Mouse (Mus musculus) forebrain, embryonic 16.5 days (tissue): ENCODE measurements around the gene Ppp1r12b. TPM values are rescaled to one million over a fixed set of nuclear protein-coding genes. Genes with fewer than 3 reads are reported as not detected.

ENCODE experiments used
- ATAC-seq: fragments of 200-750 bp; cut with Nextera tagmentation; 2 replicates; pipeline ENCODE4 v1.8.0; 2017; ENCODE audit warnings: mild to moderate bottlenecking, moderate library complexity
- H3K27ac ChIP-seq: fragments of 300-500 bp; sonication (generic); 2 replicates; pipeline ENCODE4 v1.5.1; 2014; ENCODE audit warnings: low read length, control low read depth
- H3K27me3 ChIP-seq: fragments of 300-500 bp; sonication (generic); replicated peaks from 2 replicates; pipeline ENCODE4 v1.6.1; 2014; ENCODE audit warnings: low read length; ENCODE audit not compliant: control insufficient read depth, insufficient read depth
- H3K36me3 ChIP-seq: fragments of 300-500 bp; sonication (generic); 2 replicates; pipeline ENCODE4 v1.6.1; 2014; ENCODE audit not compliant: control insufficient read depth, insufficient read depth
- H3K4me1 ChIP-seq: fragments of 300-500 bp; sonication (generic); replicated peaks from 2 replicates; pipeline ENCODE4 v1.6.1; 2014; ENCODE audit warnings: low read length; ENCODE audit not compliant: control insufficient read depth, insufficient read depth
- H3K4me2 ChIP-seq: fragments of 300-500 bp; sonication (generic); 2 replicates; pipeline ENCODE4 v1.6.1; 2014; ENCODE audit warnings: mild to moderate bottlenecking, low read length, control low read depth
- H3K4me3 ChIP-seq: fragments of 300-500 bp; sonication (generic); replicated peaks from 2 replicates; pipeline ENCODE4 v1.5.1; 2014; ENCODE audit warnings: mild to moderate bottlenecking, low read length, control low read depth
- H3K9ac ChIP-seq: fragments of 300-500 bp; sonication (generic); replicated peaks from 2 replicates; pipeline ENCODE4 v1.6.1; 2014; ENCODE audit warnings: low read depth, low read length, control low read depth
- H3K9me3 ChIP-seq: fragments of 300-500 bp; sonication (generic); 2 replicates; pipeline ENCODE4 v1.6.1; 2016; ENCODE audit warnings: low read length; ENCODE audit not compliant: control insufficient read depth
- WGBS: fragments of 180-500 bp; shearing (Covaris S2); extraction: QIAGEN DNeasy Blood & Tissue Kit; methylation state at CpG from one replicate; pipeline ENCODE4 v1.1.7; 2014; 5-methylcytosine and 5-hydroxymethylcytosine counted together
- polyA plus RNA-seq: library from polyadenylated mRNA; unstranded; fragments of >200 nt; fragmentation: Nextera tagmentation; extraction: Ambion mirVana; gene quantifications from 2 replicates; pipeline ENCODE4 v1.2.1, GENCODE M21; 2015

Gene Ppp1r12b
- polyA plus RNA-seq, 1 experiment from 2014 or later: 17.5 TPM

- no peak overlapping the region for H3K4me2 ChIP-seq
- no peak overlapping the region for H3K9ac ChIP-seq
- no peak overlapping the region for H3K4me3 ChIP-seq
- H3K36me3 ChIP-seq: no peaks in the 10 kb centered on the region
- no peak for ATAC-seq
- H3K27ac ChIP-seq: no peak overlapping the region
- no peaks in the 10 kb centered on the region for H3K4me1 ChIP-seq
- no peaks in the 10 kb centered on the region for H3K9me3 ChIP-seq
- 92% methylated on average over 4 of the region's 4 CpGs for WGBS
- no peaks in the 10 kb centered on the region for H3K27me3 ChIP-seq
Observed at GRCm38 (mm10) chr1:134783958-134784357, 171.8 kb downstream of the Ppp1r12b start.

GRCm38 (mm10) chr1:134782797-134783196 lies 172.9 kb downstream of the Ppp1r12b start:
- Histone ChIP-seq H3K9ac (no peak overlapping the region), H3K27ac (no peak overlapping the region)
- 85% methylated on average over 5 of the region's 5 CpGs for WGBS

GRCm38 (mm10) chr1:134777936-134778548 lies 177.7 kb downstream of the Ppp1r12b start:
- H3K4me3 ChIP-seq: no peak overlapping the region
- no peaks in the 10 kb centered on the region for H3K4me1 ChIP-seq
- no peak overlapping the region for H3K27ac ChIP-seq
- no peak overlapping the region for H3K9ac ChIP-seq
- 40% methylated on average over 13 of the region's 13 CpGs for WGBS
- no peak overlapping the region for H3K4me2 ChIP-seq
- H3K9me3 ChIP-seq: no peaks in the 10 kb centered on the region
- no peaks in the 10 kb centered on the region for H3K27me3 ChIP-seq
- ATAC-seq: no peak
- H3K36me3 ChIP-seq: peaks cover 8% of the 10 kb centered on the region

More at GRCm38 (mm10) chr1:134782797-134783196, 172.9 kb downstream of the Ppp1r12b start:
- Histone ChIP-seq H3K4me1 (no peaks in the 10 kb centered on the region), H3K36me3 (no peaks in the 10 kb centered on the region), H3K4me2 (no peak overlapping the region), H3K27me3 (no peaks in the 10 kb centered on the region), H3K9me3 (no peaks in the 10 kb centered on the region), H3K4me3 (no peak overlapping the region)
- ATAC-seq: no peak

GRCm38 (mm10) chr1:134777201-134777885 lies 178.4 kb downstream of the Ppp1r12b start:
- Histone ChIP-seq H3K9ac (no peak overlapping the region), H3K9me3 (no peaks in the 10 kb centered on the region), H3K4me3 (no peak overlapping the region), H3K36me3 (peaks cover 8% of the 10 kb centered on the region), H3K27me3 (no peaks in the 10 kb centered on the region), H3K4me2 (no peak overlapping the region), H3K27ac (no peak overlapping the region), H3K4me1 (no peaks in the 10 kb centered on the region)
- ATAC-seq: no peak
- 88% methylated on average over 12 of the region's 12 CpGs for WGBS

- 50% methylated on average over 3 of the region's 3 CpGs for whole genome bisulfite sequencing
Observed at GRCm38 (mm10) chr1:134775631-134776030, 180.1 kb downstream of the Ppp1r12b start.

GRCm38 (mm10) chr1:134774728-134775287 lies 180.9 kb downstream of the Ppp1r12b start:
- Histone ChIP-seq H3K36me3 (peaks cover 9% of the 10 kb centered on the region), H3K4me3 (no peak overlapping the region), H3K9me3 (no peaks in the 10 kb centered on the region), H3K4me2 (no peak overlapping the region), H3K27me3 (no peaks in the 10 kb centered on the region), H3K27ac (no peak overlapping the region), H3K9ac (no peak overlapping the region), H3K4me1 (no peaks in the 10 kb centered on the region)
- WGBS: 63% methylated on average over 6 of the region's 6 CpGs
- no peak for ATAC-seq

More at GRCm38 (mm10) chr1:134775631-134776030, 180.1 kb downstream of the Ppp1r12b start:
- Histone ChIP-seq H3K9ac (no peak overlapping the region), H3K4me1 (no peaks in the 10 kb centered on the region), H3K27ac (no peak overlapping the region), H3K27me3 (no peaks in the 10 kb centered on the region), H3K4me3 (no peak overlapping the region), H3K9me3 (no peaks in the 10 kb centered on the region), H3K36me3 (peaks cover 9% of the 10 kb centered on the region), H3K4me2 (no peak overlapping the region)
- no peak for ATAC-seq

GRCm38 (mm10) chr1:134774247-134774646 lies 181.5 kb downstream of the Ppp1r12b start:
- no peaks in the 10 kb centered on the region for H3K27me3 ChIP-seq
- H3K27ac ChIP-seq: no peak overlapping the region
- no peak overlapping the region for H3K4me3 ChIP-seq
- 74% methylated on average over 2 of the region's 2 CpGs for WGBS
- no peaks in the 10 kb centered on the region for H3K9me3 ChIP-seq
- no peak overlapping the region for H3K4me2 ChIP-seq
- H3K36me3 ChIP-seq: peaks cover 9% of the 10 kb centered on the region
- no peaks in the 10 kb centered on the region for H3K4me1 ChIP-seq
- no peak for ATAC-seq
- H3K9ac ChIP-seq: no peak overlapping the region

GRCm38 (mm10) chr1:134773256-134773655 lies 182.5 kb downstream of the Ppp1r12b start:
- Histone ChIP-seq H3K36me3 (peaks cover 9% of the 10 kb centered on the region), H3K4me1 (no peaks in the 10 kb centered on the region), H3K4me3 (no peak overlapping the region), H3K9ac (no peak overlapping the region), H3K27me3 (no peaks in the 10 kb centered on the region), H3K4me2 (no peak overlapping the region), H3K9me3 (no peaks in the 10 kb centered on the region), H3K27ac (no peak overlapping the region)
- 55% methylated on average over 12 of the region's 12 CpGs for WGBS
- no peak for ATAC-seq

GRCm38 (mm10) chr1:134772821-134773220 lies 182.9 kb downstream of the Ppp1r12b start:
- no peak overlapping the region for H3K4me2 ChIP-seq
- no peak overlapping the region for H3K27ac ChIP-seq
- no peak overlapping the region for H3K4me3 ChIP-seq
- no peaks in the 10 kb centered on the region for H3K27me3 ChIP-seq
- H3K9me3 ChIP-seq: no peaks in the 10 kb centered on the region
- WGBS: 83% methylated on average over 3 of the region's 3 CpGs
- ATAC-seq: no peak
- H3K4me1 ChIP-seq: no peaks in the 10 kb centered on the region
- peaks cover 12% of the 10 kb centered on the region for H3K36me3 ChIP-seq
- no peak overlapping the region for H3K9ac ChIP-seq
